Mouse (Mus musculus) cortical plate, adult 2 months (tissue): Measurements from ENCODE around the gene Zfhx2. TPM values are rescaled to one million over a fixed set of nuclear protein-coding genes. Genes with fewer than 3 reads are reported as not detected.

ENCODE experiments used
- H3K27ac ChIP-seq: fragments of 200-500 bp; 2 replicates; pipeline ENCODE4 v1.5.1; 2012; ENCODE audit warnings: low read length, control low read depth, inconsistent platforms; ENCODE audit not compliant: insufficient read depth
- H3K4me1 ChIP-seq: fragments of 200-500 bp; 2 replicates; pipeline ENCODE4 v1.6.1; 2011; ENCODE audit warnings: low read length; ENCODE audit not compliant: control insufficient read depth, insufficient read depth
- H3K4me3 ChIP-seq: fragments of 200-500 bp; 2 replicates; pipeline ENCODE4 v1.5.1; 2011; ENCODE audit warnings: mild to moderate bottlenecking, low read length, control low read depth; ENCODE audit not compliant: insufficient read depth
- CTCF ChIP-seq: fragments of 200-500 bp; IDR thresholded peaks from 2 replicates; pipeline ENCODE4 v1.5.1; 2011; ENCODE audit warnings: mild to moderate bottlenecking, control low read depth, low read length; ENCODE audit not compliant: insufficient read depth; ENCODE audit errors: extremely low read depth
- POLR2A ChIP-seq: fragments of 200-500 bp; IDR thresholded peaks from 2 replicates; pipeline ENCODE4 v1.6.1; 2011; ENCODE audit warnings: mild to moderate bottlenecking, low read length, control low read depth; ENCODE audit not compliant: insufficient read depth; ENCODE audit errors: extremely low read depth
- polyA plus RNA-seq: library from polyadenylated mRNA; depleted of rRNA; stranded (reverse); fragments of >200 nt; gene quantifications from 2 replicates; pipeline ENCODE4 v1.2.3, GENCODE M21; 2012

Zfhx2 gene
- polyA plus RNA-seq, 1 experiment, result 13.0 TPM

GRCm38 (mm10) chr14:55081105-55081504 is 11.0 kb downstream of the Zfhx2 start:
- no peak overlapping the region for H3K4me3 ChIP-seq
- peaks cover 10% of the 10 kb centered on the region; the same call in 1 of the 2 replicates for H3K4me1 ChIP-seq
- H3K27ac ChIP-seq, result no peak overlapping the region
- no peak for TF ChIP-seq POLR2A
- TF ChIP-seq CTCF, result no peak

- Histone ChIP-seq H3K4me1 (peaks cover 8% of the 10 kb centered on the region; the same call in 1 of the 2 replicates), H3K27ac (peak overlapping the region; percentile 56; the same call in 1 of the 2 replicates), H3K4me3 (no peak overlapping the region)
- TF ChIP-seq CTCF (peak; percentile 80), POLR2A (no peak)
Observed at GRCm38 (mm10) chr14:55079214-55079970, 12.7 kb downstream of the Zfhx2 start.

GRCm38 (mm10) chr14:55078366-55078989 is 13.6 kb downstream of the Zfhx2 start:
- Histone ChIP-seq H3K4me1 (peaks cover 8% of the 10 kb centered on the region; the same call in 1 of the 2 replicates), H3K4me3 (no peak overlapping the region), H3K27ac (peak overlapping the region; percentile 31; the same call in 1 of the 2 replicates)
- TF ChIP-seq CTCF, result no peak
- no peak for TF ChIP-seq POLR2A

DNA sequence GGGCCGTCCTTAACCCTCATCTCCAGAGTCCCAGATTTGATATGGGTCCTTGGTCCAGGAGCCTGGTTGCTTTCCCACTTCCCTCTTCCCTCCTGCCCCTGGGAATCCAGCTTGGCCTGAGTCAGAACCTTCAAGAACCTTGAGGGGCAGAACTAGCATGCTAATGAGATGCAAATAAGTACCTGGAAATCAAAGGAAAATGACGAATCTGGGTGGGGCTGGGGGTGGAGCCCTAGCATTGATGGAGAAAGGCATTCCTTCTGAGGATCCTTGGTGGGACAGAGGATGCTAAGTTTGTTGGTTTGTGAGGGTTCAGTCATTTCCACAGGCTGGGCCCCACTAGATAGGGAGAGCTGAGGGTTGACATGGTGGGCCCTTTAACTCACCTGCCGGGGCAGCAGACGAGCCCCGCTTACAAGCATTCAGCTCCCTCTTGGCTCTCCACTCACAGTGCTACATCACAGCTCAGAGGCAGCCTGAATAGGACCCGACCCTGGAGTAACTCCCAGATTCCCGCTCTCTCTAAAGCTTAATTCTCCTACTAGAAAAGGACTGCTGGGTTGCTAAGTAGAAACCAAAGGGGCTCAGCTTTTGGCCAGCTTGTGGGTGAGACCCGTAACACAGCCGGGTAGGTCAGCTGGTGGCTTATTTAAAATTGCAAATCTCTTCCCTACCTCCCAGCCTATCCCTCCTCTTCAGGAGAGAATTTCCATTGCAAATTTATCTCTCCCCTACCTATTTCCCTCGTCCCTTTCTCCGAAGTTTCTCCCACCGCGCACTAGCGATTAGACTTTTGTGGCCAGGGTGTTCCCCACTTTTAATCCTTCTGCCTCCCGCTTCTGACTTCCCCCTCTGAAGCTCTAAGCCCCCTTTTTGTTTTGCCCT is 14.4 kb downstream of the Zfhx2 start:
- H3K4me1 ChIP-seq, result peaks cover 8% of the 10 kb centered on the region; the same call in 1 of the 2 replicates

GRCm38 (mm10) chr14:55076956-55077355 is 15.2 kb downstream of the Zfhx2 start:
- TF ChIP-seq POLR2A (no peak), CTCF (no peak)
- no peak overlapping the region for H3K4me3 ChIP-seq
- H3K27ac ChIP-seq, result no peak overlapping the region
- H3K4me1 ChIP-seq, result peaks cover 10% of the 10 kb centered on the region; the same call in 1 of the 2 replicates

More for the DNA sequence above, 14.4 kb downstream of the Zfhx2 start:
- H3K27ac ChIP-seq, result peak overlapping the region; percentile 39; the same call in 1 of the 2 replicates
- no peak overlapping the region for H3K4me3 ChIP-seq
- no peak for TF ChIP-seq CTCF
- 0 out of 2 replicates have a peak, but pooled peaks have one; percentile 8 for TF ChIP-seq POLR2A

GRCm38 (mm10) chr14:55076224-55076623 is 15.9 kb downstream of the Zfhx2 start:
- Histone ChIP-seq H3K4me1 (peaks cover 12% of the 10 kb centered on the region; the same call in 1 of the 2 replicates), H3K27ac (0 out of 2 replicates have a peak overlapping the region, but pooled peaks have one; percentile 39), H3K4me3 (no peak overlapping the region)
- TF ChIP-seq POLR2A (no peak), CTCF (no peak)

DNA sequence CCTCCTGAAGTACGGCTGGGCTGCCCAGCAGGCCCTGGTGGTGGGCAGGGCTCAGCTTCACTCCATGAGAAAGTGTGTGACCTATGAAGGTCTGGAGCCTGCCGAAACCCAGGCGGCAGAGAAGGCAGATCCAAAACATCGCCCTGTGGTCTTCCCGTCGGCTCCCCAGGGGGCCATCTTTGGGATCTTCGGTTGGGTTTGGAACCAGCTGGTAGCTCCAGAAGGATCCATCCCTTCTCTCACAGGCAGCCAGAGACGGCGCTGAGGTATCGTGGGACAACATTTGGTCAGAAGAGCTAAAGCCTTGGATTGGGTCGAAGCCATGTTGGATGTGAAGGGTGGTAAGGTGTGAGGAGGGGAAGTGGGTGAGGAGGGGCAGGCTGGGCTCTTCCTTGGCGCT is 17.7 kb downstream of the Zfhx2 start:
- H3K4me3 ChIP-seq, result no peak overlapping the region
- H3K4me1 ChIP-seq, result peaks cover 15% of the 10 kb centered on the region
- TF ChIP-seq CTCF (no peak), POLR2A (no peak)
- no peak overlapping the region for H3K27ac ChIP-seq

DNA sequence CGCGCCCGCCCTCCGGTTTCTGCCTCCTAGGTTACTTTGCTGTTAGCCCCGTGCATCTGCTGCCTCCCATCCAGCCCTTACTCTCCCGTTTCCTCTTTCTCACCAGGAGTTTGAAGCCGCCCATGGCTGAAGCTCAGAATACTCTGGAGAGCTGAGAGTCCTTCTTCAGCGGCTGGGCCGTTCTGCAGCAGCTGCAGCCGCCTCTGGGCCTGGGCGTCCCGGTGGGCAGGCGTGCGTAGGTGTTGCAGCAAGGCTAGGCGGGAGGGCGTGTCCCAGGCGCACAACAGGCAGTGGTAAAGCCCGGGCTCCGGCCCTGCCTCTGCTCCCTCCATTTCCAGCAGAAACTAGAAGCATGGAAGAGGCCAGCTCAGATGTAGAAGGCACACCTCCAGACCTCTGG is 20.4 kb downstream of the Zfhx2 start:
- peak overlapping the region; percentile 12; the same call in 1 of the 2 replicates for H3K4me3 ChIP-seq
- TF ChIP-seq CTCF (no peak), POLR2A (no peak)
- 0 out of 2 replicates have a peak overlapping the region, but pooled peaks have one; percentile 5 for H3K27ac ChIP-seq
- peaks cover 12% of the 10 kb centered on the region for H3K4me1 ChIP-seq

DNA sequence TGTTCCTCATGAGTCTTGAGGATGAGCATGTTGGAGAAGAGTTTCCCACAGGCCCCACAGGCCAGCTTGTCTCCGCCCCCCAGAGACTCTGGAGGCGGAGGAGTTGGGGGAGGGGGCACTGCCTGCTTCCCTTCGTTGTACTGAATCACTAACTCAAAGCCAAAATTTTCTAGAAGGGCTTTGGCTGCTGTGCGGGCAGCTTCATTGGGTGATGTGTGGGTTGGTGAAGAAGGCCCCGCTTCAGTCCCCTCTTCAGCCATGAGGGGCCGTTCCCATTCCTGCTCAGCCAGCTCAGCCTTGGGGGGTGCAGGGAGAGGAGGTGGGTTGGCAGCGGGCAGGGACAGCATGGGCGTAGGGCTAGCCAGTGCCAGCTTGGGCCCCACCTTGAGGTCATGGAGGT is 26.1 kb downstream of the Zfhx2 start:
- TF ChIP-seq POLR2A (no peak), CTCF (no peak)
- Histone ChIP-seq H3K4me3 (no peak overlapping the region), H3K27ac (no peak overlapping the region), H3K4me1 (peaks cover 4% of the 10 kb centered on the region)
